Mouse (Mus musculus) bone marrow macrophage, adult 2 months (primary cell): Measurements from ENCODE around the gene Rxfp2. TPM values are rescaled to one million over a fixed set of nuclear protein-coding genes. Genes with fewer than 3 reads are reported as not detected.

ENCODE experiments used
- H3K27ac ChIP-seq: 2 replicates; pipeline ENCODE4 v1.5.1; 2012; ENCODE audit warnings: low read depth, low read length; ENCODE audit not compliant: insufficient read depth
- H3K4me1 ChIP-seq: 2 replicates; pipeline ENCODE4 v1.6.1; 2012; ENCODE audit warnings: low read length; ENCODE audit not compliant: control insufficient read depth, insufficient read depth
- H3K4me3 ChIP-seq: 2 replicates; pipeline ENCODE4 v1.5.1; 2012; ENCODE audit warnings: mild to moderate bottlenecking, low read length, moderate library complexity; ENCODE audit not compliant: insufficient read depth
- CTCF ChIP-seq: IDR thresholded peaks from 2 replicates; pipeline ENCODE4 v1.5.1; 2012; ENCODE audit warnings: low read depth, mild to moderate bottlenecking, low read length, moderate library complexity
- POLR2A ChIP-seq: IDR thresholded peaks from 2 replicates; pipeline ENCODE4 v1.6.1; 2012; ENCODE audit warnings: mild to moderate bottlenecking, low read depth, low read length, borderline replicate concordance
- polyA plus RNA-seq: library from polyadenylated mRNA; stranded (reverse); fragments of >200 nt; gene quantifications from 2 replicates; pipeline ENCODE4 v1.2.4, GENCODE M21; 2012; ENCODE audit not compliant: missing spikeins, insufficient read depth, insufficient read length

The Rxfp2 gene
- polyA plus RNA-seq = not detected in 2 replicates

GRCm38 (mm10) chr5:150018656-150019055 lies at the start of gene Rxfp2:
Rxfp2 (plus strand) TSS chr5:150018675.
- Histone ChIP-seq H3K27ac (no peak within 1 kb of the TSS), H3K4me1 (no peaks in the 10 kb centered on the region), H3K4me3 (no peak within 1 kb of the TSS)
- TF ChIP-seq POLR2A (no peak), CTCF (no peak)

GRCm38 (mm10) chr5:149970261-149970660 lies 48.2 kb upstream of the Rxfp2 start:
- Histone ChIP-seq H3K27ac (no peak overlapping the region), H3K4me1 (no peaks in the 10 kb centered on the region), H3K4me3 (no peak overlapping the region)
- TF ChIP-seq CTCF = no peak
- TF ChIP-seq POLR2A = no peak

GRCm38 (mm10) chr5:149977027-149977426 lies 41.4 kb upstream of the Rxfp2 start:
- TF ChIP-seq POLR2A (no peak), CTCF (no peak)
- Histone ChIP-seq H3K27ac (no peak overlapping the region), H3K4me1 (no peaks in the 10 kb centered on the region), H3K4me3 (no peak overlapping the region)

GRCm38 (mm10) chr5:149983621-149984020 lies 34.9 kb upstream of the Rxfp2 start:
- H3K27ac ChIP-seq = no peak overlapping the region
- no peak overlapping the region for H3K4me3 ChIP-seq
- TF ChIP-seq POLR2A = no peak
- TF ChIP-seq CTCF = no peak
- no peaks in the 10 kb centered on the region for H3K4me1 ChIP-seq

- Histone ChIP-seq H3K4me3 (no peak overlapping the region), H3K4me1 (no peaks in the 10 kb centered on the region), H3K27ac (no peak overlapping the region)
- TF ChIP-seq POLR2A = no peak
- no peak for TF ChIP-seq CTCF
These were observed 23.9 kb upstream of the Rxfp2 start for GRCm38 (mm10) chr5:149994578-149994977.

GRCm38 (mm10) chr5:149996614-149997013 lies 21.9 kb upstream of the Rxfp2 start:
- H3K27ac ChIP-seq = no peak overlapping the region
- no peaks in the 10 kb centered on the region for H3K4me1 ChIP-seq
- no peak overlapping the region for H3K4me3 ChIP-seq
- TF ChIP-seq CTCF (no peak), POLR2A (no peak)

- Histone ChIP-seq H3K4me3 (no peak overlapping the region), H3K4me1 (no peaks in the 10 kb centered on the region), H3K27ac (no peak overlapping the region)
- no peak for TF ChIP-seq POLR2A
- no peak for TF ChIP-seq CTCF
These were observed 21.0 kb upstream of the Rxfp2 start for GRCm38 (mm10) chr5:149997321-149998034.

GRCm38 (mm10) chr5:149998311-149998710 lies 20.2 kb upstream of the Rxfp2 start:
- H3K27ac ChIP-seq = no peak overlapping the region
- H3K4me1 ChIP-seq = no peaks in the 10 kb centered on the region
- TF ChIP-seq POLR2A = no peak
- no peak for TF ChIP-seq CTCF

GRCm38 (mm10) chr5:150005355-150005754 lies 13.1 kb upstream of the Rxfp2 start:
- no peak for TF ChIP-seq POLR2A
- TF ChIP-seq CTCF = no peak

More at GRCm38 (mm10) chr5:149998311-149998710, 20.2 kb upstream of the Rxfp2 start:
- H3K4me3 ChIP-seq = no peak overlapping the region

GRCm38 (mm10) chr5:150016861-150017260 lies 1.6 kb upstream of the Rxfp2 start:
- no peak for TF ChIP-seq POLR2A
- TF ChIP-seq CTCF = no peak
- H3K4me1 ChIP-seq = no peaks in the 10 kb centered on the region
- H3K4me3 ChIP-seq = no peak overlapping the region
- H3K27ac ChIP-seq = no peak overlapping the region

More at GRCm38 (mm10) chr5:150005355-150005754, 13.1 kb upstream of the Rxfp2 start:
- no peak overlapping the region for H3K4me3 ChIP-seq
- no peaks in the 10 kb centered on the region for H3K4me1 ChIP-seq
- H3K27ac ChIP-seq = no peak overlapping the region

GRCm38 (mm10) chr5:150017672-150018071 lies 803 bp upstream of the Rxfp2 start:
- Histone ChIP-seq H3K4me3 (no peak overlapping the region), H3K27ac (no peak overlapping the region), H3K4me1 (no peaks in the 10 kb centered on the region)
- no peak for TF ChIP-seq CTCF
- TF ChIP-seq POLR2A = no peak
